Mouse (Mus musculus) lung, postnatal 0 days (tissue): ENCODE results near the gene Tagap. TPM values are rescaled to one million over a fixed set of nuclear protein-coding genes. Genes with fewer than 3 reads are reported as not detected.

Source experiments
- ATAC-seq: fragments of 200-750 bp; cut with Nextera tagmentation; 2 replicates; pipeline ENCODE4 v1.8.0; 2017; ENCODE audit warnings: moderate library complexity
- DNase-seq: peaks from one replicate; pipeline ENCODE4 v3.0.0-alpha.2; 2016; ENCODE audit warnings: low spot score
- H3K27ac ChIP-seq: fragments of 300-500 bp; sonication (generic); 2 replicates; pipeline ENCODE4 v1.5.1; 2014; ENCODE audit warnings: antibody characterized with exemption, mild to moderate bottlenecking, low read length, mixed read lengths
- H3K27me3 ChIP-seq: fragments of 300-500 bp; sonication (generic); replicated peaks from 2 replicates; pipeline ENCODE4 v1.6.1; 2014; ENCODE audit warnings: low read length, mixed read lengths; ENCODE audit not compliant: insufficient read depth
- H3K36me3 ChIP-seq: fragments of 300-500 bp; sonication (generic); 2 replicates; pipeline ENCODE4 v1.6.1; 2014; ENCODE audit warnings: low read length, mixed read lengths; ENCODE audit not compliant: insufficient read depth
- H3K4me1 ChIP-seq: fragments of 300-500 bp; sonication (generic); 2 replicates; pipeline ENCODE4 v1.6.1; 2014; ENCODE audit warnings: antibody characterized with exemption, low read depth, low read length, mixed read lengths; ENCODE audit not compliant: insufficient read depth
- H3K4me2 ChIP-seq: fragments of 300-500 bp; sonication (generic); replicated peaks from 2 replicates; pipeline ENCODE4 v1.6.1; 2014; ENCODE audit warnings: low read depth, mild to moderate bottlenecking, low read length, moderate library complexity, mixed read lengths
- H3K4me3 ChIP-seq: fragments of 300-500 bp; sonication (generic); 2 replicates; pipeline ENCODE4 v1.5.1; 2014; ENCODE audit warnings: low read depth, low read length
- H3K9ac ChIP-seq: fragments of 300-500 bp; sonication (generic); replicated peaks from 2 replicates; pipeline ENCODE4 v1.6.1; 2014; ENCODE audit warnings: low read depth, mild to moderate bottlenecking
- H3K9me3 ChIP-seq: fragments of 300-500 bp; sonication (generic); 2 replicates; pipeline ENCODE4 v1.6.1; 2016; ENCODE audit warnings: low read length, mixed read lengths
- CTCF ChIP-seq: IDR thresholded peaks from 2 replicates; pipeline ENCODE4 v1.5.1; 2016; ENCODE audit warnings: antibody characterized with exemption, mild to moderate bottlenecking
- EP300 ChIP-seq: IDR thresholded peaks from 2 replicates; pipeline ENCODE4 v1.6.1; 2016; ENCODE audit warnings: antibody characterized with exemption, mild to moderate bottlenecking, control low read depth
- WGBS: fragments of 180-500 bp; shearing (Covaris S2); extraction: QIAGEN DNeasy Blood & Tissue Kit; methylation state at CpG from one replicate; pipeline ENCODE4 v1.1.7; 2014; 5-methylcytosine and 5-hydroxymethylcytosine counted together
- polyA plus RNA-seq: library from polyadenylated mRNA; unstranded; fragments of >200 nt; fragmentation: Nextera tagmentation; extraction: Ambion mirVana; gene quantifications from 2 replicates; pipeline ENCODE4 v1.2.1, GENCODE M21; 2015

The Tagap gene
- polyA plus RNA-seq, 1 experiment from 2014 or later, result 1.4 TPM

DNA sequence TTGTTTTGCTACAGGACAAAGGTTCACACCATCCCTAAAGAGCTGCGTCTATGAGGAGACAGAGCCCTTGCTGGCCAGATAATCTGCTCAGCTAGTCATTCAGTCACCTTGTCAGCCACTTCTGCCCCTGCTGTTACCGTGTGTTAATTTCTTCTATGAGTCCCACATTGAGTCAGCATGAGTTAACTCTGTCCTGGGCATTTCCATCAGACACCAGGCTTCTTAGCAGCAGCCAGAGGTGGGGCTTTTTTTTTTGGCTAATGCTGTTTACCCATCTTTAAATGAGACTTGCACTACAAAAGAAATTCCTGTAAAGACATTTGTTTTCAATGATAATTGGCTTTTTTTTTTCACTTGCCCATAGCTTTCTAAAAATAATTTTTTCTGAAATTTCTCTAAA, 20.8 kb upstream of the Tagap start:
- H3K27ac ChIP-seq, result no peak overlapping the region
- TF ChIP-seq CTCF (no peak), EP300 (no peak)
- no peaks in the 10 kb centered on the region for H3K4me1 ChIP-seq
- ATAC-seq, result no peak
- no peaks in the 10 kb centered on the region for H3K36me3 ChIP-seq
- H3K4me2 ChIP-seq, result no peak overlapping the region
- WGBS, result 32% methylated on average over 2 of the region's 2 CpGs
- H3K4me3 ChIP-seq, result no peak overlapping the region
- DNase-seq, result no peak
- no peaks in the 10 kb centered on the region for H3K27me3 ChIP-seq
- no peak overlapping the region for H3K9ac ChIP-seq
- H3K9me3 ChIP-seq, result no peaks in the 10 kb centered on the region

DNA sequence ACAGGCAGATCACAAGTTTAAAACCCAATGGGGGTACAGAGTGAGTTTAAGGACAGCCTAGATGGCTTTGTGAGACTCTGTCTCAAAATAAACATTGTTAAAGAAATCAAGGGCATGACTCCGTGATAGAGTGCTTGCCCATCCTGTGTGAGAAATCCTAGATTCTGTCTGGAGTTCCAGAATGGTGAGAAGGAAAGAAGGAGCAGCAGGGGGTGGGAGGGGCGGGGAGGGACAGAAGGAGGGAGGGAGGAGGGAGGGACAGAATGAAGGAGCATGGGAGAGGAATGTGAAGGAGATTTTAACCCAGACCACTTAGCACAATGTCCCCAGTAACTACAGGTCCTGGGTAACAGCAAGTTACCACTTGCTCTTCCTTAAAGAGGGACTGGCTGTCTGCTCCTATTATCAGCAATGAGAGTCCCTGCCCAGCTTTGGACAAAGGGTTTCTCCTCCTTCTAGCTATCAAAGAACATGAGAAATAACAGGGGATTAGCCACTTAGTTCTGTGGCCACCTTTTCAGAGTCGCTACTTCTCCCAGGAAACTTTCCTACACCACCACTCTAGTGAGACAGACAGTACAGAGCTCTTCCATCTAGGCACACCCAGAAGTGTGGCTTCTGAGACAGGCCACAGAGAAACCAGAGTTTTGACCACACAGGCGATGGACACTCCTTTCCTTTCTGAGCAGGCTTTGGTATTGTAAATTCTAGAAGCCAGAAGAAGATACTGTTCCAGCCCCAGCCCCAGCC, 19.7 kb upstream of the Tagap start:
- Histone ChIP-seq H3K9me3 (peaks cover 2% of the 10 kb centered on the region), H3K4me2 (no peak overlapping the region), H3K36me3 (no peaks in the 10 kb centered on the region), H3K27me3 (no peaks in the 10 kb centered on the region), H3K4me3 (no peak overlapping the region), H3K27ac (no peak overlapping the region), H3K9ac (no peak overlapping the region), H3K4me1 (no peaks in the 10 kb centered on the region)
- TF ChIP-seq CTCF (no peak), EP300 (no peak)
- 28% methylated on average over 4 of the region's 4 CpGs for WGBS
- DNase-seq (no peak), ATAC-seq (no peak)

DNA sequence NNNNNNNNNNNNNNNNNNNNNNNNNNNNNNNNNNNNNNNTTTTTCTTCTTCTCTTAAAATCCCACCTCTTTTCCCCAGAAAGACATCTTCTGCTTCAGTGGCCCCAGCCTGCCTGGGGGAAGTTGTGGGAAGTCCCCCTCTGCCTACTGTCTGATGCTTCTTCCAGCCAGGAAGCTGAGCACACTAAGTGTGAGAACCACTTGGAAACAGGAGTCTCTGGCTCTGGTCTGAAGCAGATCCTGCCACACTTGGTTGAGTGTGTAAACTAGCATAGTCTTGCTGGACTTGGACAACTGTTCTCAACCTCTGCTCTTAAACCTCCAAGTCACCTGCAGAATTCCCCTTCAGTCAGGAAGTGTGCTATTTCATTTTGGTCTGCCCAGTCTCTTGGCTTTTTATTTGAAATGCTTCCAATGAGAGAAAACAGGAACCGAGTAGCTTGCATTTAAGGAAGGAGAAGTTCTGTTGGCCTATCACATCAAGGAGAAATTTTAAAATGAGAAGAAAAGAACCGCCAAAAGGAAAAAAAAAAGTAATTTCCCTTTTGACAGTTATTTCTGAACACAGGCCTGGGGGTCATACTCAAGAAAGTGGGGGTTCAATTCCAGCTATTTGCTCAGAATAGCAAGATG, 11.1 kb upstream of the Tagap start:
- DNase-seq, result peak; percentile 32
- H3K27ac ChIP-seq, result no peak overlapping the region
- H3K4me3 ChIP-seq, result no peak overlapping the region
- no peak for ATAC-seq
- H3K4me1 ChIP-seq, result no peaks in the 10 kb centered on the region
- WGBS, result 57% methylated on average over 2 of the region's 2 CpGs
- TF ChIP-seq CTCF, result no peak
- no peak for TF ChIP-seq EP300
- H3K36me3 ChIP-seq, result no peaks in the 10 kb centered on the region
- H3K27me3 ChIP-seq, result no peaks in the 10 kb centered on the region
- peaks cover 3% of the 10 kb centered on the region for H3K9me3 ChIP-seq
- no peak overlapping the region for H3K9ac ChIP-seq
- H3K4me2 ChIP-seq, result no peak overlapping the region

DNA sequence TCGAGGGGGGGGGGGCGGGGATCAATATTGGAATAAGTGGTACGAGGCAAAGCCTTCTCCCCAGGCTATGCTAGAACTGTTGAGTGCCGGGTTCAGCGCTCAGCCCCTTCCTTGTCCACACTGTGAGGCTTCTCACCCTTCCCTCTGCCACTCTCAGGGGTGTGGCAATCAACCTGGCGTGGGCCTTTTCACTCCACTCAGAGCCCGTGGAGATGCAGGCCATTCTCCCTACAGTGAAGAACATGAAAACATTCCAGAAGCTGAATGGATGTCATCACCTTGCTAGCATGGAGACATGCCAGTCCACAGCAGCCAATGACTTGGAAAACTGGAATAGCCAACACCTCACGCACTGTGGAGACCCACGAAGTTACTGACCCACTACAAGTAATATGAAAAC, 10.0 kb upstream of the Tagap start:
- Histone ChIP-seq H3K9ac (no peak overlapping the region), H3K27ac (no peak overlapping the region), H3K27me3 (no peaks in the 10 kb centered on the region), H3K9me3 (peaks cover 3% of the 10 kb centered on the region), H3K36me3 (no peaks in the 10 kb centered on the region), H3K4me2 (no peak overlapping the region), H3K4me3 (no peak overlapping the region), H3K4me1 (no peaks in the 10 kb centered on the region)
- no peak for ATAC-seq
- no peak for DNase-seq
- TF ChIP-seq EP300, result no peak
- no peak for TF ChIP-seq CTCF
- 68% methylated on average over 9 of the region's 9 CpGs for WGBS

DNA sequence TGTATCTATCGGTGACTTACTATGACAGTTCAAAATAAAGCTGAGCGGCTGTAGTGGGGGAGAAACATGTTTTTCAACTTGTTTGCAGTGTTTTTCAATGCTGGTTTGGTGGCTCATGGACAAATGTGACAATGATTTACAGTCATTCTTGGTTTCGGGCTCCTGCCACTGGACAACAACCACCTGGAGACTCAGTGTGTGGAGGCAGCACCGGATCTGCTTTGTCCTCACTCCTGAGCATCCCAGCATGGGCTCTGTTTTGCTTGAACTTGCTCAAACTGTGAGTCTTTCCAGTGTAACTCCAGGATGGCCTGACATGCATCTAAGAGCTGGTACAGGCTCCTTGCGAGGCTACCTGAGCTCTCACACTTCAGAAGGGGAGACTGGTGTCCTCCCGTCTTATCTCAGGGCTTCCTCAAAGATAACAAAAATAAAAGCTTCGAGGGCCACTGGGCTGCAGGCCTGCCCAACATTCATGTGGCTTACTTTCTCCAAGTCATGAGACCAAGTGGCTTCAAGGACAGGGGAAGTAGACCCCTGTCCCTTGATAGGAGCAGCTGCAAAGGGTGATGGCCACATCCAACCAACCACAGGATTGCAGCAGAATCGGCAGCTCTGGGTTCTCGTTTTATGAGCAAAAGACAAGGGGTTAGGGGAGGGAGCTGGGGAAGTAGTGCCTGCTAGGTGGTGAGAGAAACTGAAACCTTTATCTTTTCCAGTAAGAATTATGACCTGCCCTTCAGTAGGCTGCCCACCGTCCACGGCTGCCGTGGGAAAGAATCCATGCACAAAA, 8.8 kb upstream of the Tagap start:
- no peak for TF ChIP-seq CTCF
- no peak for TF ChIP-seq EP300
- Histone ChIP-seq H3K9ac (no peak overlapping the region), H3K4me1 (no peaks in the 10 kb centered on the region), H3K36me3 (no peaks in the 10 kb centered on the region), H3K9me3 (no peaks in the 10 kb centered on the region), H3K4me2 (no peak overlapping the region), H3K4me3 (no peak overlapping the region), H3K27ac (no peak overlapping the region), H3K27me3 (no peaks in the 10 kb centered on the region)
- WGBS, result 49% methylated on average over 12 of the region's 12 CpGs
- DNase-seq (peak; percentile 32), ATAC-seq (peak; percentile 14; the same call in 1 of the 2 replicates)

DNA sequence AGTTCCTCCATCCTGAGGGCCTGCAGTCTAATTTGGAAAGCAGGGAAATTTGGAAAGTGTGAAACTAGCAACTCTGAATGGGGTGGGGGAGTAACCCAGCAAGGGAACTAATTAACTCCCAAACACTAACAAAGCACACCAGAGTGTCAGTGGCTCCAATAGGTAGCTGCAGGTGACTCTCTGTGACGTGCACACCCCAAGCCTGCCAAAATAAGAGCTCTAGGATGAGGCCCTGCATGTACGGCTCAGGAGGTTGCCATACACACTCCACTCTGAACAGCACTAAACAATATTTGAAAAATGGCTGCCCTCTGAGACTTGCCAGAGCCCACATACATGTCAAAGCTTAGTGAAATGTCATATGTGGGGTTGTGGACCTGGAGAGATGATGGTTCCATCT, 7.4 kb upstream of the Tagap start:
- Histone ChIP-seq H3K4me1 (no peaks in the 10 kb centered on the region), H3K27ac (no peak overlapping the region), H3K4me3 (no peak overlapping the region), H3K9ac (no peak overlapping the region), H3K36me3 (no peaks in the 10 kb centered on the region), H3K4me2 (no peak overlapping the region), H3K9me3 (no peaks in the 10 kb centered on the region), H3K27me3 (no peaks in the 10 kb centered on the region)
- ATAC-seq (no peak), DNase-seq (no peak)
- no peak for TF ChIP-seq CTCF
- TF ChIP-seq EP300, result no peak
- 93% methylated on average over 2 of the region's 2 CpGs for WGBS
